Mouse (Mus musculus): ENCODE data around the gene Smg7.

GRCm38 (mm10) chr1:152921786-152922185, 19.3 kb upstream of the Smg7 start:
- TF ChIP-seq EP300 (IDR thresholded peaks at IDR 0.05; ENCODE audit: low read depth): no peak
- TF ChIP-seq CTCF (IDR thresholded peaks at IDR 0.05; ENCODE audit: low read depth): no peak
